Mouse (Mus musculus) G1E (cell line): Measurements from ENCODE around the gene Cep57l1.

Experiments used
- CTCF ChIP-seq: IDR thresholded peaks from 2 replicates; pipeline ENCODE4 v1.5.1; 2012; ENCODE audit warnings: low read depth, low read length, inconsistent platforms, mixed read lengths
- GATA1 ChIP-seq: IDR thresholded peaks from 2 replicates; pipeline ENCODE4 v1.6.1; 2012; ENCODE audit warnings: borderline replicate concordance, low read length, inconsistent platforms, mixed read lengths

- TF ChIP-seq CTCF, result no peak
- no peak for TF ChIP-seq GATA1
These were observed 133.7 kb downstream of the Cep57l1 start for GRCm38 (mm10) chr10:41675842-41676571.
